Mouse (Mus musculus): ENCODE data around the gene Tpbpb.
"Not testable (repeated sequence)": the region's sequence is repeated elsewhere in the genome, so short reads cannot be mapped to it uniquely, and the experiment has no call there.

Tpbpb gene

GRCm38 (mm10) chr13:60904780-60905179 lies at the start of gene Tpbpb:
Gene Tpbpb, minus strand, starts transcription at chr13:60904880.
- DNase-seq, result not testable (repeated sequence)

- not testable (repeated sequence) for DNase-seq
These were observed 37.2 kb upstream of the Tpbpb start, which contains the start of gene Tpbpa for GRCm38 (mm10) chr13:60941884-60942283. Gene Tpbpa, minus strand, starts transcription at chr13:60941984.

GRCm38 (mm10) chr13:60936500-60936901 lies 31.8 kb upstream of the Tpbpb start, which contains the start of the genes Gm49391 and Ctla2a:
Gene Gm49391, minus strand, starts transcription at chr13:60936571.
Gene Ctla2a, minus strand, starts transcription at chr13:60936625.
- no peak for DNase-seq

DNA sequence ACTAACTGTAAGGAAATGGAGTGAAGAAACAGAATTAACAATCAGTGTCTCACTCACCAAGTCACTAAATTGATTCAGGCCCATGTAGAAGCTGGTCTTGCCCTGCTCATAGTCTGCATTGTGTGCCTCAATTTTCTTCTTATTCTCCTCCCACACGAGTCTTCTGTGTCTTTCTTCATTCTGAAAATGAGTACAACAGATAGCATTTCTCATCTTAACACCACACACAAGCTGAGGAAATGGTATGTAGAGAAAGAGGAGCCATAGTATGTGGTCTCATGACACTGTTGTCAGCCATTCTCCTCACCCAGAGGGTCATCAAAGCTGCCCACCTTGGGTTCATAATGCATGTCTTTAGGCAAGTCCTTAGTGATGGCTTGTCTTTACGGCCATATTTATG lies 30.8 kb upstream of the Tpbpb start, which contains the start of gene Gm49393:
TSS of gene Gm49393 (minus strand) at position 101 of the 400 bp plus-strand sequence.
- DNase-seq, result not testable (repeated sequence)

- DNase-seq, result no peak
These were observed 7.4 kb downstream of the Tpbpb start, which contains the start of gene Ctla2b for GRCm38 (mm10) chr13:60897328-60897727. Gene Ctla2b, minus strand, starts transcription at chr13:60897447.

DNA sequence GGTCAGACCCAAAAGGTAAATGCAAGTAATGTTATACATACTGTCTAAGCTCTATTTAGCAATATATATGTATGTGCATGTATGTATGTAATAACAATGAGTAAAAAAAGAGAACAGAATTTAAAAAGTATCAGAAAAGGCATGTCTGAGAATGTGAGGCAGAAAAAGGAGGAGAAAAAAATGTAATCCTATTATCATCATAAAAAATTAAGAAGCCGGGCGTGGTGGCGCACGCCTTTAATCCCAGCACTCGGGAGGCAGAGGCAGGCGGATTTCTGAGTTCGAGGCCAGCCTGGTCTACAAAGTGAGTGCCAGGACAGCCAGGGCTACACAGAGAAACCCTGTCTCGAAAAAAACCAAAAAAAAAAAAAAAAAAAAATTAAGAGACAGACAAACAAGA lies 7.9 kb downstream of the Tpbpb start, which contains the start of gene Gm49392:
TSS of gene Gm49392 (minus strand) at position 101 of the 400 bp plus-strand sequence.
- not testable (repeated sequence) for DNase-seq

DNA sequence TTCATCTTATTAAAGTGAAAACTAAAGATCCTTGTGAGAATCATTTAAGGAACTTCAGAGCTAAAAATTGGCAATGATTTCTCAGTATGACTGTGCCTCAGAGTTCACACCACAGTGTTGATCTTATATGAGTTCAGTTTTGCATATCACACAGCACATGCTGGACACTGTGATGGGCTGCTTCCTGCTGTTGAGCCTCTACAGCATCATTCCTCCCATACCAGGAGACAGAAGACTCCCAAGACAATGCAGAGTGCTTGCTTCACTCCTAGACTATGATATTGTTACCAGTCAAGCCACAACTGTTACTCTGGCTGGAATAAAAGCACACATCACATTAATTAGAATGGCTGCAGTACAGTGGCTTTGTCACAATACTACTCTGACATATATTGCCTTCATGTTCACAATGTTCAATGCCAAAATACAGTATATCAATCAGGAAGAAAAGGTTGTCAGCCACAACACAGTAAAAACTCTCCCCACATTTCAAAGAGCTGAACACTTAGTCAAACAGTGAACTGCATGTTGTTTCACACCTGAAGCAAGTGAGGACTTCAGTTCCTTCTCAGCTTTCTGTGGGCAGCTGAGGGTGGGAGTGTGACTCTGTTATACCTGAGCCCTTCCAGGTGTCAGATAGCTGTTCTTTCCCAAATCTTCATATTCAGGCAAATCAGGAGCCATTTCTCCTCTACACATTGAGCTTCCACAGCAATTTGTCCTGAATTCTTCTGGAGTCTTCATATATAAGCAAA lies 9.1 kb downstream of the Tpbpb start:
- no peak for DNase-seq

DNA sequence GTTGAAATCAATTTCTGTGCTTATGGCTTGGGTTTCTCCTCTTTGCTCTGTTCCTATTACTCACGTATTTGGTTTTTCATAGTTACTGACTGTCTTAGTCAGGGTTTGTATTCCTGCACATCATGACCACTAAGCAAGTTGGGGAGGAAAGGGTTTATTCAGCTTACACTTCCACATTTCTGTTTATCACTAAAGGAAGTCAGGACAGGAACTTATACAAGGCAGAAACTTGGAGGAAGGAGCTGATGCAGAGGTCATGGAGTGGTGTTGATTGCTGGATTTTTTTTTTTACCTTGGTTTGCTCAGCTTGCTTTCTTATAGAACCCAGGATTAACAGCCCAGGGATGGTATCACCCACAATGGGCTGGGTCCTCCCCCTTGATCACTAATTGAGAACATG lies 12.4 kb downstream of the Tpbpb start:
- DNase-seq, result no peak

DNA sequence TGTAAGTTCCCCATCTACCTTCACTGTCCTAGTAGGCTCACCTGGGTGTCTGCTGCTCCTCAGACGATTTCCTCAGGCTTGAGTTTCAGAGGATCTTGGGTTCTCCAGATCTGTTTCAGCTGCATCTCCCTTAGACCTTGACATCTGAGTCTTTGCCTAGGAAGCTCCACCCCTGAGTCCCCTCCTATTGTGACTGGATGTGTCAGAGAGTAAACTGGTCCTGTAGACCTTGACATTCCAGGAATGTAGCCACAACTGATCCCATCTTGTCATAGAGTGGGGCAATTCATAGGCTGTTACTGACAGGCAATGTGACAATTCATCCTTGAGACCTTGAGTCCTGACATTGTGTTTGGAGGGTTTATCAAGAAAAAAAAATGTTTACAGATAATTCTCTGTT lies 40.4 kb downstream of the Tpbpb start, which contains the start of gene 4930486L24Rik:
TSS of gene 4930486L24Rik (minus strand) at position 195 of the 400 bp plus-strand sequence.
- no peak for DNase-seq

Data from cerebellum, adult 18-20 months (tissue).